Mouse (Mus musculus) cerebellum, adult 2 months (tissue): ENCODE data around the gene Rnf31.
A peak's percentile ranks its signal among the peaks of the same experiment; 100 is the strongest.

Experiments used
- CTCF ChIP-seq: fragments of 200-500 bp; IDR thresholded peaks from 2 replicates; pipeline ENCODE4 v1.5.1; 2011; ENCODE audit warnings: low read depth, mild to moderate bottlenecking, control low read depth, low read length, moderate library complexity, borderline replicate concordance; ENCODE audit not compliant: insufficient read depth
- POLR2A ChIP-seq: fragments of 200-500 bp; IDR thresholded peaks from 2 replicates; pipeline ENCODE4 v1.6.1; 2011; ENCODE audit warnings: low read length, control low read depth, borderline replicate concordance; ENCODE audit not compliant: insufficient read depth

DNA sequence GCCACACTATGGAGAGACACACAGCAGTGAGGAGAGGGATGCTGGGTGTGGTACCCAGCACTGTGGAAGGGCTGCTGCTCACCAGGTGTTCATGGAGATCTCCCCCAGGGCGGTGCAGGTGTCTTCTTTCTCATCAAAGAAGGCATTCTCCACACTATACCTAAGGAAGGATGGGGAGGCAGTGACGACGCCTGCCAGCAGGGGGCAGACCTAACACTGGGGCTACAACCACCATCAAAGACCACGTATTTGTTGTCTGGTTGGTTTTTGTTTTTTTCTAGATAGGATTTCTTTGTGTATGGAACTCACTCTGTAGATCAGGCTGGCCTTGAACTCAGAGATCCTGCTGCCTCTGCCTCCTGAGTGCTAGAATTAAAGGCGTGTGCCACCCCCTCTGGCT is 37.8 kb downstream of the Rnf31 start:
- TF ChIP-seq CTCF (peak; percentile 64; the same call in 1 of the 2 replicates), POLR2A (no peak)
